Mouse (Mus musculus) megakaryocyte, embryonic 14.5 days (primary cell): Measurements from ENCODE around the gene Rpl18a. TPM values are rescaled to one million over a fixed set of nuclear protein-coding genes. Genes with fewer than 3 reads are reported as not detected.

Experiments
- H3K27me3 ChIP-seq: replicated peaks from 2 replicates; pipeline ENCODE3; 2012; ENCODE audit warnings: inconsistent platforms
- H3K36me3 ChIP-seq: replicated peaks from 2 replicates; pipeline ENCODE3; 2012; ENCODE audit warnings: low read length, inconsistent platforms, mixed read lengths
- H3K4me1 ChIP-seq: 2 replicates; pipeline ENCODE4 v1.6.1; 2012; ENCODE audit warnings: inconsistent platforms
- H3K4me3 ChIP-seq: replicated peaks from 2 replicates; pipeline ENCODE3; 2012; ENCODE audit warnings: moderate library complexity, mild to moderate bottlenecking, inconsistent platforms
- H3K9me3 ChIP-seq: 2 replicates; pipeline ENCODE4 v1.6.1; 2012; ENCODE audit warnings: inconsistent platforms
- FLI1 ChIP-seq: IDR thresholded peaks from 2 replicates; pipeline ENCODE4 v1.6.1; 2012; ENCODE audit warnings: low read length, inconsistent platforms, mixed read lengths
- GATA1 ChIP-seq: IDR thresholded peaks from 3 replicates; pipeline ENCODE4 v1.6.1; 2012; ENCODE audit warnings: mixed read lengths, low read length, inconsistent platforms, borderline replicate concordance
- polyA plus RNA-seq: library from polyadenylated mRNA; stranded (reverse); fragments of >175 nt; gene quantifications from 2 replicates; pipeline ENCODE4 v1.2.3, GENCODE M21; 2012; ENCODE audit warnings: low replicate concordance; ENCODE audit not compliant: insufficient read depth

The Rpl18a gene
- polyA plus RNA-seq, 1 experiment = 4,812 TPM

DNA sequence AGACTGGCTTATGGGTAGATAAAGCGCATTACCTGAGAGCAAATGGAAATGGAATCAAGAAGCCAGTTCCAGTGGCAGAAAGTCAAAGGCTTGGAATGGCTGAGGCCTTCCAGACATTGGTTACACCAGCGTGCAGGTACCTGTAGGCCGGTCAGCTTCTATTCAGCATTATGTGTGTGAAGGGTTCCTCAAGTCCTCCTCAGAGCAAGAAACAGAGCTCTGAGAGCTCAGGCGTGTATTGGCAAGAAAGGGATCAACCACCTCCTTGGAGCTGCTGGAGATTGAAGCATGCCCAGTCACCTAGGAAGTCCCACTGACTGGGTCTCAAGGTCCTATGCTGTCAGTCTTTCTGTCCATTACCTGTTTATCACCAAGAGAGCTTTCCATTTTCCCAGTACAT is 28.5 kb upstream of the Rpl18a start:
- H3K27me3 ChIP-seq = peaks cover 17% of the 10 kb centered on the region
- H3K36me3 ChIP-seq = peaks cover 8% of the 10 kb centered on the region
- no peaks in the 10 kb centered on the region for H3K4me1 ChIP-seq
- TF ChIP-seq GATA1 = no peak
- TF ChIP-seq FLI1 = no peak
- no peak overlapping the region for H3K4me3 ChIP-seq
- H3K9me3 ChIP-seq = no peaks in the 10 kb centered on the region

DNA sequence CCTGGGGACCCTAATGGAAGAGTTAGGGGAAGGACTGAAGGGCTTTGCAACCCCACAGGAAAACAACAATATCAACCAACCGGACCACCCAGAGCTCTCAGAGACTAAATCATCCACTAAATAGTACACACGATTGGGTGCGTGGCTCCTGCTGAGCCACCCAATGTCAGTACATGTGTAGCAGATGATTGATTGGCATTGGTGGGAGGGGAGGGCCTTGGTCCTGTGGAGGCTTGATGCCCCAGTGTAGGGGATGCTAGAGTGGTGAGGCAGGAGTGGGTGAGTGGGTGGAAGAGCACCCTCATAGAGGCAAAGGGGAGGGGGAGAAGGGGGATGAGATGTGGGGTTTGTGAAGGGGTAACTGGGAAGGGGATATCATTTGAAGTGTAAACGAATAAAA is 26.9 kb upstream of the Rpl18a start:
- Histone ChIP-seq H3K36me3 (peaks cover 16% of the 10 kb centered on the region), H3K4me1 (no peaks in the 10 kb centered on the region)

DNA sequence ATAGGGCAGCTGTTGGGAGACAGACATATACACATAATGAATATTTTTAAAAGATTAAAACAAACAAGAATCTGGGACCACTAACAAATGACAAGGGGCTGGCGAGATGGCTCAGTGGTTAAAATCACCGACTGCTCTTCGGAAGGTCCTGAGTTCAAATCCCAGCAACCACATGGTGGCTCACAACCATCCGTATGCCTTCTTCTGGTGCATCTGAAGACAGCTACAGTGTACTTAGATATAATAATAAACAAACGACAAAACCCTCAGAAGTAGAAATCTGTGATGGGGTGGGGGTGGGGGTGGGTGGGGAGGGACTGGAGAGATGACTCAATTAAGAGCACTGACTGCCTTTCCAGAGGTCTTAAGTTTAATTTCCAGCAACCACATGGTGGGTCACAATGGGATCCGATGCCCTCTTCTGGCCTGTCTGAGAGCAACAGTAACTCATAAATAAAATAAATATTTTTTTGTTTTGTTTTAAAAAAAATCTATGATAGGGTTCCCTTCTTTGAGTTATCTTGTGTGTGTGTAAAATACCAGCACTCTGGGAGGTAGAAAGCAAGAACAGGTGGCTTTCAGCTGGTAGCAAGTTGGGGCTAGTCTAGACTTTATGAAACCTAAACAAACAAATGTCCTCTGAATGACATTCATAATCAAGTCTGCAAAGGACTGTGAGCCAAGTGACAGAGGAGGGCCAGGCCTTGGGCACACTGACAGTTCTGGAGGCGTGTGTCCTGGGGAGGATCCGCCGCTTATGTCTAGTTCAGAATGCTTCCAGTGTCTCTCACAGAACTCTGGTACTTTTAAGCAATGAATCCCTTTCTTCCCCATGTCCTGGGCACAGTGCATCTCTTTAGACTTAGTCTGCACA is 23.1 kb upstream of the Rpl18a start:
- peaks cover 54% of the 10 kb centered on the region for H3K36me3 ChIP-seq

More for the DNA sequence above, 26.9 kb upstream of the Rpl18a start:
- TF ChIP-seq GATA1 = no peak
- TF ChIP-seq FLI1 = no peak
- Histone ChIP-seq H3K27me3 (peaks cover 8% of the 10 kb centered on the region), H3K9me3 (no peaks in the 10 kb centered on the region), H3K4me3 (no peak overlapping the region)

DNA sequence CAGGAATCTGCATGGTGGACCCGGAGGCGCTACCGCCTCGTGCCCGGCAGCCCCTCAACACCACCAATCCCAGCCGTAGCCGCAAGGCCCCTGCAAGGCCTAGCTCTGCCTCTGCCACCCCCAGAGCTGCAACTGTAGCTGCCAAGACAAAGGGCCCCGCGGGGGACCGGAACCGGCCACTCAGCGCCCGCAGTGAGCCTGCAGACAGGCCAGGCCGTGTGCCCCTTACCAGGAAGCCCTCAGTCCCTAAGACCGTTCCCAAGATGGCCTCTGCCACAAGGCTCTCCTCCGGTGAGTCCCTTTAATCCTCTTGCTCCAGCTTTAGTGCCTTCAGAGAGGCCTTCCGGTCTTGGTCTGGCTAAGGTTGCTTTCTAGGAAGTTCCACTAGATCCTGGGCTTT is 17.5 kb upstream of the Rpl18a start:
- Histone ChIP-seq H3K4me3 (no peak overlapping the region), H3K4me1 (peaks cover 43% of the 10 kb centered on the region), H3K27me3 (no peaks in the 10 kb centered on the region), H3K36me3 (peaks cover 90% of the 10 kb centered on the region), H3K9me3 (no peaks in the 10 kb centered on the region)
- TF ChIP-seq GATA1 (no peak), FLI1 (no peak)

More for the DNA sequence above, 23.1 kb upstream of the Rpl18a start:
- TF ChIP-seq GATA1 = no peak
- Histone ChIP-seq H3K4me1 (peaks cover 10% of the 10 kb centered on the region; the same call in 1 of the 2 replicates), H3K27me3 (peaks cover 2% of the 10 kb centered on the region), H3K9me3 (no peaks in the 10 kb centered on the region), H3K4me3 (no peak overlapping the region)

DNA sequence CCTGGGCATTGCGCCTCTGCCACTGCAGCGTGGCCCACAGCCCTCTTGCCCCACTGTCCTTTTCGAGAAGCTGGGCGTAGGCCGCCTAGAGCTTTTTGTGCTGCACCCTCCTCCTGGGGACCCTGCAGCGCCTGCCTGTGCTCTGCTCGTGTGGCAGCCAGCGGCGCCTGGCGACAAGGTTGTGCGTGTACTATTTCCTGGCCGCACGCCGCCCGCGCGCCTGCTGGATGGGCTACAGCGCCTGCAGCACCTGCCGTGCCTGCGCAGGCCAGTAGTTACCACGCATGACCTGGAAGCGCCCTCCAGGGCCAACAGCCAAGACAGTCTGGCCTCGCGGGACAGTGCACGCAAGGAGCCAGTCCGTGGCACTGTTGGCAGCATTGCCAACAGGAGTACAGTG is 16.3 kb upstream of the Rpl18a start:
- Histone ChIP-seq H3K27me3 (no peaks in the 10 kb centered on the region), H3K9me3 (no peaks in the 10 kb centered on the region), H3K4me3 (no peak overlapping the region), H3K36me3 (peaks cover 86% of the 10 kb centered on the region), H3K4me1 (peaks cover 47% of the 10 kb centered on the region)
- no peak for TF ChIP-seq GATA1
- no peak for TF ChIP-seq FLI1

DNA sequence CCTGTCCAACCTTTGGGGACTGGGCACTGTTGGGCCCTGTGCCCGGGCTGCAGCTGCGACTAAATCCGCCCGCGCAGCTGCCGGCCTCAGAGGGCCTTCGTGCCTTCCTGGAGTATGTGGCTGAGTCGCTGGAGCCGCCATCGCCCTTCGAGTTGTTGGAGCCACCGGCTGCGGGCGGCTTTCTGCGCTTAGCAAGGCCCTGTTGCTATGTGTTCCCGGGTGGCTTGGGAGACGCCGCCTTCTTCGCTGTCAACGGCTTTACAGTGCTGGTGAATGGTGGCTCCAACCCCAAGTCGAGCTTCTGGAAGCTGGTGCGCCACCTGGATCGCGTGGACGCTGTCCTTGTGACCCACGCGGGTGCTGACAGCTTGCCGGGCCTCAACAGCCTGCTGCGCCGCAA is 15.7 kb upstream of the Rpl18a start:
- no peaks in the 10 kb centered on the region for H3K9me3 ChIP-seq
- peaks cover 81% of the 10 kb centered on the region for H3K36me3 ChIP-seq
- TF ChIP-seq FLI1 (no peak), GATA1 (no peak)
- H3K27me3 ChIP-seq = no peaks in the 10 kb centered on the region
- peaks cover 47% of the 10 kb centered on the region for H3K4me1 ChIP-seq
- H3K4me3 ChIP-seq = no peak overlapping the region

DNA sequence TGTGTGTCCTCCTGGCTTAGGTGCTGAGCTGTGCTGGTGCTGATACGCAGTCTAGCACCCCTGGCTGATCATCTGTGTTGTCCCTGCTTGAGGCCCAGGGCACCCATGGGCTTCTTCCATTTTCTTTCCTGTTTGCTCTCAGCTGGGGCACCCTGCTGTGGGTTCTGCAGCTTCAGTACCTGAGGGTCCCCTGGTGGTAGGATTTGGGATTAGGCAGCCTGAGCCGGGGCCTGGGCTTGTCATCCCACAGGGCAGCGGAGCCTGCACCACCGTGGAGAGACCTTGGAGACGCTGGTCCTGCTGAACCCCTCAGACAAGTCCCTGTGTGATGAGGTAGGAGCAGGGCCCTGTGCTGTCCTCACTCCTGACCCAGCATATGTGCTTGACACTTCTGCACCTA is 14.4 kb upstream of the Rpl18a start:
- TF ChIP-seq FLI1 = no peak
- no peak for TF ChIP-seq GATA1
- Histone ChIP-seq H3K4me1 (peaks cover 52% of the 10 kb centered on the region), H3K4me3 (peak overlapping the region; percentile 17), H3K36me3 (peaks cover 68% of the 10 kb centered on the region), H3K27me3 (no peaks in the 10 kb centered on the region), H3K9me3 (no peaks in the 10 kb centered on the region)

DNA sequence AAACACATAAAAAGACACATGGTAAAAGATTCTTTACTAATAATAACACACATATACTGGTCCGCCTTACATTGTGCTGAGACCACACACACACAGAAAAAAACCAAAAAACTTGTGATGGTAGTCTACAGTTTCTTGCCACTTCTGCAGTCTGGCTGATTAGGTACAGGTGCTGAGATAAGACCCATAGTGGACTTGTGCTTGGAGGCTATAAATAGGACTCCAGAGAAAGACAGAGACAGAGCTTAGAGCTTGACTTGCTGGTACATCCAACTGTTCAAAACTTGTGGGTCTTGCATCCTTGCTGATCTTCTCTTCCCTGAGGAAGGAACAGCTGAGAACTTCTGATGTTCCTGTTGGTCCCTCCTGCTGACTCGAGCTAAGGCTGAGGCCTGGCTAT is 10.3 kb upstream of the Rpl18a start:
- Histone ChIP-seq H3K36me3 (peaks cover 27% of the 10 kb centered on the region), H3K4me1 (peaks cover 65% of the 10 kb centered on the region), H3K27me3 (no peaks in the 10 kb centered on the region), H3K9me3 (no peaks in the 10 kb centered on the region), H3K4me3 (no peak overlapping the region)
- TF ChIP-seq GATA1 (no peak), FLI1 (no peak)

DNA sequence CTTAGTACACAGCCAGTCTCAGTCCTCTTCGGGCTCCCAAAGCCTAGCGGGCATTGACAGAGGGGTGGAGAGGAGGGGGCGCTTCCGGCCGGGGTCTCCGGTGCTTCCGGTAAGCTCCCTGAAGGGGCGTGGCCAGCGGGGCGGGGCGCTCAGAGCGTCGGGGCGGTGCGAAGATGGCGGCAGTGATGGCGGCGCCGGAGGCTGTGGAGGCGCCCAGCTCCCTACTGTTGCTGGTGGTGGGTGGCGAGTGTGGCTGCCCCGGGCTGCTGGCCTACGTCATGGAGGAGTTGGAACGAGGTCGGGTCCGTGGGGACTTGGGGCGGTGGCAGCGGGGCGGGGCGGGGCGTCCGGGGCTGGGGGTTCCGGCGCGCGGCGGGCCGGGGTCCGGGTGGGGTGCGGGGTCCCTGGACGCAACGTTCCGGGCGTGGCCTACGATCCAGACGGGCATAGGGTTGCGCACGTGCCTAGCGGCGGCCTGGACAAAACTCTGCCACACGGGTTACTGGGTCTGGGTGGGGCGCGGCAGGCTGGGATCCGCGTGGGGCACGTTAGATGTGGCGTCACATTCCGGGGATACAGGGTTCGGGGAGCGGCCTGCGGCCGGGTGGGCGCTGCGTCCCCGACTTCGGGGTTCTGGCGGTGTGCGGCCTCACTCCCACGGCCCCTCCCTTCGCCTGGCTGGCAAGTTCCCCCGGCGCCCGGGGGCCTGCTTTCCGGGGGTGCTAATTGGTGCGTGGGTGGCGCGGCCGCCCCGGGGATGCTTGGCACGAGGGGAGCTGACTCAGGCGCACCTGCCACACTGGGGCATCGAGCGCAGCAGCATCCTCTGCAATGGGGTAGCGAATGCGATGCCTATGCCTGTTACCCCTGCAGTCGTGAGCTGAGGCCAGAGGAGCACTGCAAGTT is 8.9 kb upstream of the Rpl18a start, which contains the start of gene Map1s:
Gene Map1s (plus strand): TSS at position 102 of the 906 bp plus-strand sequence.
- Histone ChIP-seq H3K4me3 (peak within 1 kb of the TSS; percentile 98), H3K4me1 (peaks cover 58% of the 10 kb centered on the region), H3K36me3 (peaks cover 12% of the 10 kb centered on the region)

More for the DNA sequence above, 8.9 kb upstream of the Rpl18a start, which contains the start of gene Map1s:
- Histone ChIP-seq H3K9me3 (no peaks in the 10 kb centered on the region), H3K27me3 (no peaks in the 10 kb centered on the region)
- TF ChIP-seq FLI1 (no peak; the same call in 1 of the 2 replicates), GATA1 (no peak)
